Mouse (Mus musculus): Measurements from ENCODE around the gene Ube2d2b. TPM values are rescaled to one million over a fixed set of nuclear protein-coding genes. Genes with fewer than 3 reads are reported as not detected.

Gene Ube2d2b
- polyA plus RNA-seq, 1 experiment from 2014 or later = not detected

DNA sequence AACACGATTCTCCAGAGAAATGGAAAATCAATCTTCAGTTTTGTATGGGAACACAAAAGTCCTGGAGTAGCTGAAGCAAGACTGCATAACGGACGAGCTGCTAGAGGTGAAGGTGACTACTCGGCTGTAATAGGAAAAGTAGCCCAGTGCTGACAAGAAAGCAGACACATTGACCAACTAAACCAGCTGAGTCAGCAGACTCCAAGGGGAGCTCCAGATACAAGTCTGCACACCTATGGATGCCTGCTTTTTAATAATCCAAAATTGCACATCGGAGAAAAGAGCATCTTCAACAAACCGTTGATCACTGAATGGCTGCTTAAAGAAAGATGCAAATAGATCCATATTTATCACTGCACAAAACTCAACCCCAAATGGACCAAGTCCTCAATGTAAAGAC is 31.6 kb upstream of the Ube2d2b start:
- no peak overlapping the region for H3K4me3 ChIP-seq (ENCODE audit: low read depth, low read length)
- no peak overlapping the region for H3K4me2 ChIP-seq (ENCODE audit: low read depth, low read length)
- H3K9me3 ChIP-seq (ENCODE audit: control insufficient read depth, low read length) = no peaks in the 10 kb centered on the region
- no peaks in the 10 kb centered on the region for H3K4me1 ChIP-seq (ENCODE audit: control insufficient read depth, insufficient read depth, low read length)
- no peaks in the 10 kb centered on the region for H3K27me3 ChIP-seq (replicated peaks; ENCODE audit: control insufficient read depth, insufficient read depth, low read length)
- H3K36me3 ChIP-seq (ENCODE audit: control insufficient read depth, insufficient read depth, low read length) = peaks cover 24% of the 10 kb centered on the region; the same call in 1 of the 2 replicates
- H3K27ac ChIP-seq (replicated peaks; ENCODE audit: low read depth, low read length) = no peak overlapping the region
- WGBS = 92% methylated on average over 6 of the region's 6 CpGs
- H3K9ac ChIP-seq (ENCODE audit: low read depth, low read length) = no peak overlapping the region
- no peak for ATAC-seq (ENCODE audit: low read depth)
- DNase-seq (ENCODE audit: low spot score) = no peak

DNA sequence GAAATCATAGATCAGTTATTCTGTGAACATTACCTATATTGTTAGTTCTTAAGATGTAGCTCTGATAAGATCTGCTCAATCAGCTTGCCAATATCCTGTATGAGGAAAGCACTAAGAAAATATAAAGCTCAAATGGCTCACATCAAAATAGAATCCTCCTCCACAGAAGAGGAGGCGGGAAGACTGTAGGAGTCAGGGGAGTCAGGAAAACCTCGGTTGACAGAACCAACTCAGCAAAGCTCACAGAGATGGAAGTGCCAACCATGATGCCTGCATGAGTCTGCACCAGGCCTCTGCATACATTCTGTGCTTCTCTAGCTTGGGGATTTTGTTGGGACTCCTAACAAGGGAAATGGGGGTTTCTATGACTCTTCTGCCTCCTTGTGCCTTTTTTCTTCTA is 28.7 kb upstream of the Ube2d2b start:
- 89% methylated on average over 2 of the region's 2 CpGs for WGBS
- Histone ChIP-seq H3K9ac (ENCODE audit: low read depth, low read length) (no peak overlapping the region), H3K9me3 (ENCODE audit: control insufficient read depth, low read length) (no peaks in the 10 kb centered on the region), H3K4me2 (ENCODE audit: low read depth, low read length) (no peak overlapping the region), H3K27ac (replicated peaks; ENCODE audit: low read depth, low read length) (no peak overlapping the region), H3K4me3 (ENCODE audit: low read depth, low read length) (no peak overlapping the region), H3K27me3 (replicated peaks; ENCODE audit: control insufficient read depth, insufficient read depth, low read length) (no peaks in the 10 kb centered on the region), H3K36me3 (ENCODE audit: control insufficient read depth, insufficient read depth, low read length) (peaks cover 18% of the 10 kb centered on the region; the same call in 1 of the 2 replicates), H3K4me1 (ENCODE audit: control insufficient read depth, insufficient read depth, low read length) (no peaks in the 10 kb centered on the region)
- ATAC-seq (ENCODE audit: low read depth) = no peak
- no peak for DNase-seq (ENCODE audit: low spot score)

DNA sequence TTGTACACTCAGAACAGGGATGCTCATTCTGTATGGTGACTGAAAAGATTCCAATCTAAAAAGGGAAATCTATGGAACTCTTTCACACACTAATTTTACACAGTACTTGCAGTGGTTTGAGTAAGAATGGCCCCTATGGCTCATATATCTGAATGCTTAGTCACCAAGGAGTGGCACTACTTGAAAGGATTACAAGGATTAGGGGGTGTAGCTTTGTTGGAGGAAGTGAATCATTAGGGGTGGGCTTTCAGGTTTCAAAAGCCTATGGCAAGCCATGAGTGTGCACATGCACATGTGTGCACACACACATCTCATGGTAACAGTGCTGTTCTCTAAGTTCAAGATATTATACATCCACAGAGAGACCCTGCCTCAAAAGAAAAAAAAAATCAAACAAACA is 27.3 kb upstream of the Ube2d2b start:
- H3K9ac ChIP-seq (ENCODE audit: low read depth, low read length) = no peak overlapping the region
- ATAC-seq (ENCODE audit: low read depth) (no peak), DNase-seq (ENCODE audit: low spot score) (no peak)
- H3K36me3 ChIP-seq (ENCODE audit: control insufficient read depth, insufficient read depth, low read length) = peaks cover 13% of the 10 kb centered on the region; the same call in 1 of the 2 replicates
- no peak overlapping the region for H3K27ac ChIP-seq (replicated peaks; ENCODE audit: low read depth, low read length)
- H3K27me3 ChIP-seq (replicated peaks; ENCODE audit: control insufficient read depth, insufficient read depth, low read length) = no peaks in the 10 kb centered on the region
- no peak overlapping the region for H3K4me3 ChIP-seq (ENCODE audit: low read depth, low read length)
- H3K9me3 ChIP-seq (ENCODE audit: control insufficient read depth, low read length) = no peaks in the 10 kb centered on the region
- no peaks in the 10 kb centered on the region for H3K4me1 ChIP-seq (ENCODE audit: control insufficient read depth, insufficient read depth, low read length)
- no peak overlapping the region for H3K4me2 ChIP-seq (ENCODE audit: low read depth, low read length)

DNA sequence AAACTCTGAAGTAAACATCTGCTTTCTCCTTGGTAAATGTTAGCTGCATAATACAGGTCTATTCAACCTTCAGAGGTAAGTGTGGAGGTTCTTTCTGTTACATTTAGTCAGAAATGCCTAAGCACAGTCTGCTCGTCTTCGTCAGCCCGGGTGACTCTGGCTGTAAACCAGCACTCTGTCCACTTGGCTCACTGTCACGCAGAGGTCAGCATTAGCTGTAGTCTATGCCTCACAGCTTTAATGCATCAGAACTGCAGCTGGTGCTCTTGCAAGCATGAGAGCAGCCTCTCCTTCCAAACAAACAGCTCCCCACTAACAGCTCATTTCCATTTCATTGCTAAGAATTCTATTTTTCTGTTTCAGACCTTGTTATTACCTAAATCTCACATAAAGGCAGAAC is 22.4 kb upstream of the Ube2d2b start:
- 77% methylated on average over 4 of the region's 4 CpGs for WGBS
- H3K27ac ChIP-seq (replicated peaks; ENCODE audit: low read depth, low read length) = no peak overlapping the region
- peaks cover 30% of the 10 kb centered on the region for H3K36me3 ChIP-seq (ENCODE audit: control insufficient read depth, insufficient read depth, low read length)
- H3K9me3 ChIP-seq (ENCODE audit: control insufficient read depth, low read length) = no peaks in the 10 kb centered on the region
- no peak overlapping the region for H3K4me3 ChIP-seq (ENCODE audit: low read depth, low read length)
- H3K4me2 ChIP-seq (ENCODE audit: low read depth, low read length) = no peak overlapping the region
- H3K27me3 ChIP-seq (replicated peaks; ENCODE audit: control insufficient read depth, insufficient read depth, low read length) = no peaks in the 10 kb centered on the region
- ATAC-seq (ENCODE audit: low read depth) (no peak), DNase-seq (ENCODE audit: low spot score) (no peak)
- H3K4me1 ChIP-seq (ENCODE audit: control insufficient read depth, insufficient read depth, low read length) = no peaks in the 10 kb centered on the region
- H3K9ac ChIP-seq (ENCODE audit: low read depth, low read length) = no peak overlapping the region

DNA sequence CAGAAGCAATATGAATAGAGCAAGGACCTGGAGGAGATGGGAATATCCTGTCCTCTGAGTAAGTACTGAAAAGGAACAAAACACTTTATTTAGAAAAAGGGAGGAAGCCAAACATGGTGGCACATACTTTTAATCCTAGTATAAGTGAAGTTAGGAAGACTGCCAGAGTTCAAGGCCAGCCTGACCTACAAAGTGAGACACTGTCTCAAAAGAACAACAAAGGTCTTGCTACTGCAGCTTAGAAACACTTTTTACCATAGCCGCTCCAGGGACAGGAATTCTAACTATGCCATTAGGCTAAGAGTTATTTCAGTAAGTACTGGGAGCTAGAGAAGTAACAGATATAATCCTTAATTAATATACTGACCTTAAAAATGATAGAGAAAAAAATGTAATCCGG is 15.2 kb upstream of the Ube2d2b start:
- 89% methylated on average over 2 of the region's 2 CpGs for WGBS
- H3K4me3 ChIP-seq (ENCODE audit: low read depth, low read length) = no peak overlapping the region
- no peak overlapping the region for H3K27ac ChIP-seq (replicated peaks; ENCODE audit: low read depth, low read length)
- ATAC-seq (ENCODE audit: low read depth) = no peak
- no peak overlapping the region for H3K4me2 ChIP-seq (ENCODE audit: low read depth, low read length)
- no peaks in the 10 kb centered on the region for H3K4me1 ChIP-seq (ENCODE audit: control insufficient read depth, insufficient read depth, low read length)
- H3K27me3 ChIP-seq (replicated peaks; ENCODE audit: control insufficient read depth, insufficient read depth, low read length) = no peaks in the 10 kb centered on the region
- H3K36me3 ChIP-seq (ENCODE audit: control insufficient read depth, insufficient read depth, low read length) = peaks cover 54% of the 10 kb centered on the region
- no peak overlapping the region for H3K9ac ChIP-seq (ENCODE audit: low read depth, low read length)
- no peak for DNase-seq (ENCODE audit: low spot score)
- no peaks in the 10 kb centered on the region for H3K9me3 ChIP-seq (ENCODE audit: control insufficient read depth, low read length)

DNA sequence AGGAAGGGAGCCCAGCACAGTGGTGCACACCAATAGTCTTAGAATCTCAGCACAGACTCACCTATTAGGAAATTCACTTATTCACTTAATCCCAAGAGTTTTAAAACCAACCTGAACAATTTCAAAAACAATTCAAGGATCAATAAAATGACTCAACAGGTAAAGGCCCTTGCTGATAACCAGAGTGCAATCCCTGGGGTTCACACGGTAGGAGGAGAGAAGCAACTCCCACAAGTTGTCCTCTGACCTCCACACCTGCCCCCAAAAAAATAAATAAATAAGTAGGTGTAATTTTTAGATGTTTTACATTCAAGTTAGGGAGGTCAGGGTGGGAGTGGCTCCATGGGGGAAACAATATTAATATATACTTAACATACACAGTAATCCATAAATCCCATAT is 7.4 kb upstream of the Ube2d2b start:
- H3K4me2 ChIP-seq (ENCODE audit: low read depth, low read length) = no peak overlapping the region
- H3K4me1 ChIP-seq (ENCODE audit: control insufficient read depth, insufficient read depth, low read length) = no peaks in the 10 kb centered on the region
- no peaks in the 10 kb centered on the region for H3K27me3 ChIP-seq (replicated peaks; ENCODE audit: control insufficient read depth, insufficient read depth, low read length)
- DNase-seq (ENCODE audit: low spot score) (no peak), ATAC-seq (ENCODE audit: low read depth) (no peak)
- H3K9ac ChIP-seq (ENCODE audit: low read depth, low read length) = no peak overlapping the region
- H3K27ac ChIP-seq (replicated peaks; ENCODE audit: low read depth, low read length) = no peak overlapping the region
- no peak overlapping the region for H3K4me3 ChIP-seq (ENCODE audit: low read depth, low read length)
- H3K36me3 ChIP-seq (ENCODE audit: control insufficient read depth, insufficient read depth, low read length) = peaks cover 8% of the 10 kb centered on the region; the same call in 1 of the 2 replicates
- no peaks in the 10 kb centered on the region for H3K9me3 ChIP-seq (ENCODE audit: control insufficient read depth, low read length)
- WGBS = 94% methylated on average over 1 of the region's 1 CpGs

DNA sequence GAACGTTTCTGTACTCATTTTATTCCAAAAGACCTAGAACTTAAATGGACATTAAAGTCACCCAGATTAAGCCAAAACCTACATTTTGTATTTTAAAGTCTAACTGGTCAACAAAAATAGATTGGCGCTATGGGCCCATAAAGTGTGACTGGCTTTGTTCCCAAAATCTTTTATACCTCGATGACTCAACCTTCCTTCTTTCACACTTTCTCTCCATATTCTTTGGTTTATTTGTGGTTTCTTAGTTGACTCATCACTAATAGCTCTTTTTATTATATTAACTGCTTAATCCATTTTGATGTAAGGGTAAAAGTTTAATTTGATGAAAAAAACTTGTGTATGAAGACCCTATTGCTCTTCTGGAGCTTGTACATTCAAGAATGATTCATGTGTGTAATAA is 1.5 kb downstream of the Ube2d2b start:
- ATAC-seq (ENCODE audit: low read depth) = no peak
- Histone ChIP-seq H3K27me3 (replicated peaks; ENCODE audit: control insufficient read depth, insufficient read depth, low read length) (no peaks in the 10 kb centered on the region), H3K4me1 (ENCODE audit: control insufficient read depth, insufficient read depth, low read length) (no peaks in the 10 kb centered on the region), H3K9me3 (ENCODE audit: control insufficient read depth, low read length) (peaks cover 12% of the 10 kb centered on the region), H3K4me3 (ENCODE audit: low read depth, low read length) (no peak overlapping the region), H3K4me2 (ENCODE audit: low read depth, low read length) (no peak overlapping the region), H3K9ac (ENCODE audit: low read depth, low read length) (no peak overlapping the region), H3K36me3 (ENCODE audit: control insufficient read depth, insufficient read depth, low read length) (peaks cover 13% of the 10 kb centered on the region), H3K27ac (replicated peaks; ENCODE audit: low read depth, low read length) (no peak overlapping the region)
- WGBS = 92% methylated on average over 3 of the region's 3 CpGs
- DNase-seq (ENCODE audit: low spot score) = no peak

DNA sequence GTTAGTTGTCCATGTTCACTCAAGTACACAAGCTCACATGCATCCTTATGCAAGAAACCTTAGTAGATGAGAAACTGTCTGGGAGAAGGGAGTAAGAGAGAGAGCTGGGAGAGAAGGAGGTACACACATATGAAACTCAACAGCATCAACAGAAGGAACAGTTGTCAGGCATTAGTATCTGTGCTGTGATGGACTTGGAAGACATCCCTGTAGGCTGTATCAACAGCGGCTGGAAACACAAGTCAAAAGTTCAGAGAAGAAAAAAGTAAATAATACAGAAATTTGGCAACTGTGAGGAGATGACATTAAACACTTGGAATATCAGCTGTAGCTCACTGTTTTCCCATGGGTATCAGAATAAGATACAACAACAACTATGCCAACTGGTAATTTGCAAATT is 4.4 kb downstream of the Ube2d2b start:
- 65% methylated on average over 1 of the region's 1 CpGs for WGBS
- Histone ChIP-seq H3K4me2 (ENCODE audit: low read depth, low read length) (no peak overlapping the region), H3K9ac (ENCODE audit: low read depth, low read length) (no peak overlapping the region), H3K4me3 (ENCODE audit: low read depth, low read length) (no peak overlapping the region), H3K36me3 (ENCODE audit: control insufficient read depth, insufficient read depth, low read length) (peaks cover 13% of the 10 kb centered on the region), H3K4me1 (ENCODE audit: control insufficient read depth, insufficient read depth, low read length) (no peaks in the 10 kb centered on the region), H3K27ac (replicated peaks; ENCODE audit: low read depth, low read length) (no peak overlapping the region), H3K27me3 (replicated peaks; ENCODE audit: control insufficient read depth, insufficient read depth, low read length) (no peaks in the 10 kb centered on the region), H3K9me3 (ENCODE audit: control insufficient read depth, low read length) (peaks cover 12% of the 10 kb centered on the region)
- ATAC-seq (ENCODE audit: low read depth) (no peak), DNase-seq (ENCODE audit: low spot score) (no peak)

DNA sequence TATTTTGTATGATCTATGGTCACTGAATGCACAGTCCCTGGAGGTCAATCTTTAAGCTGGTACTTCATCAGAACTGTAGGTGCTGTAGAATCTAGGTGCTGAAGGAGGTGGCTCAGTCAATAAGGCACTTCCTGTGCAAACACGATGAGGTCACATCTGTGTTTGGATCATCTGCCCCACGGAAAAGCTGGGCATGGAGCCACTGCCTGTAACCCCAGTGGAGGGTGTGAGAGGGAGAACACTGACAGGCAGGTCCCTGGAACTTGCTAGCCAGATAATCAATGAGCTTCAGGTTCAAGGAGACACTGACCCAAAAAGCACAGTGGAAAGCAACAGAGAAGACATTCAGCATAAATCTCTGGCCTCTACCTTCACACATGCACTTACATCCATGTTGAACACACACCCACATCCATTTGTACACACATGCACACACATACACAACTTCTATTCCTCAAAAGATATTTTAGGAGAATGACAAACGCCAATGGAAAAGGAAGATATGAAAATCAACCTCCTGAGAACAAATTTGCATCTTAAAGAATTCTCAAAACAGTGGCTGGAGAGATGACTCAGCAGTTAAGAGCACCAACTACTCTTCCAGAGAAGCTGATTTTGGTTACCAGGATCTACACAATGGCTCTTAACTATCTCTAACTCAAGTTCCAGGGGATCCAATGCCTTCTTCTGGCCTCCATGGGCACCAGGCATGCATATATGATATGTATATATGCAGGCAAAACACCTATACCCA is 9.2 kb downstream of the Ube2d2b start:
- no peak overlapping the region for H3K27ac ChIP-seq (replicated peaks; ENCODE audit: low read depth, low read length)
- no peak for DNase-seq (ENCODE audit: low spot score)
- H3K4me2 ChIP-seq (ENCODE audit: low read depth, low read length) = no peak overlapping the region
- WGBS = 65% methylated on average over 3 of the region's 3 CpGs
- no peak overlapping the region for H3K9ac ChIP-seq (ENCODE audit: low read depth, low read length)
- no peaks in the 10 kb centered on the region for H3K27me3 ChIP-seq (replicated peaks; ENCODE audit: control insufficient read depth, insufficient read depth, low read length)
- no peaks in the 10 kb centered on the region for H3K4me1 ChIP-seq (ENCODE audit: control insufficient read depth, insufficient read depth, low read length)
- no peak for ATAC-seq (ENCODE audit: low read depth)
- no peaks in the 10 kb centered on the region for H3K9me3 ChIP-seq (ENCODE audit: control insufficient read depth, low read length)
- H3K36me3 ChIP-seq (ENCODE audit: control insufficient read depth, insufficient read depth, low read length) = peaks cover 20% of the 10 kb centered on the region; the same call in 1 of the 2 replicates
- H3K4me3 ChIP-seq (ENCODE audit: low read depth, low read length) = no peak overlapping the region

All from embryonic facial prominence, embryonic 14.5 days (tissue).